Mouse (Mus musculus): ENCODE measurements around the gene Tnrc6c. TPM values are rescaled to one million over a fixed set of nuclear protein-coding genes. Genes with fewer than 3 reads are reported as not detected.

Gene Tnrc6c
- polyA plus RNA-seq, 1 experiment from 2014 or later, result 11.6 TPM

DNA sequence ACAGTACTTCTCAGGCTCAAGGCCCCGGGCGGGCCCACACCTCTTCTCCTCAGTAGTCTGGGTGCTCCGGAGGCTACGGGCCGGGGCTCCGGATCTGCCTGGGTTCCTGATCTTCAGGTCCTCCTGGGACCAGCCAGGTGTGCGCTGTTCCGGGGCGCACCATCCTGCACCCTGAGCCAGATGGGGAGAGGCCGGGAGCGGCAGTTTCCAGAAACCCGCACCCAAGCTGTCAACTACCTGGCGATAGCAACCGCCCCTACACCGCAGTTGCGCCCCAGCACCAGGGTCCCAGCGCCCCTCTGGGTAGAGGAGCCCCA, 126.1 kb downstream of the Tnrc6c start:
- ATAC-seq (ENCODE audit: insufficient read depth) (no peak; the same call in 1 of the 2 replicates), DNase-seq (no peak)
- Histone ChIP-seq H3K4me1 (ENCODE audit: insufficient read depth) (peaks cover 28% of the 10 kb centered on the region), H3K9me3 (ENCODE audit: low read depth, low read length) (no peaks in the 10 kb centered on the region), H3K9ac (peak overlapping the region; percentile 57), H3K4me2 (peak overlapping the region; percentile 98), H3K4me3 (ENCODE audit: low read depth, low read length) (peak overlapping the region; percentile 50), H3K27ac (ENCODE audit: low read depth) (peak overlapping the region; percentile 89), H3K27me3 (ENCODE audit: insufficient read depth, low read length) (no peaks in the 10 kb centered on the region), H3K36me3 (ENCODE audit: insufficient read depth) (0 out of 2 replicates have a peak, but pooled peaks cover 6% of the 10 kb centered on the region)
- no peak for TF ChIP-seq CTCF (IDR thresholded peaks at IDR 0.05; ENCODE audit: low read depth)
- 2% methylated on average over 17 of the region's 17 CpGs for WGBS

DNA sequence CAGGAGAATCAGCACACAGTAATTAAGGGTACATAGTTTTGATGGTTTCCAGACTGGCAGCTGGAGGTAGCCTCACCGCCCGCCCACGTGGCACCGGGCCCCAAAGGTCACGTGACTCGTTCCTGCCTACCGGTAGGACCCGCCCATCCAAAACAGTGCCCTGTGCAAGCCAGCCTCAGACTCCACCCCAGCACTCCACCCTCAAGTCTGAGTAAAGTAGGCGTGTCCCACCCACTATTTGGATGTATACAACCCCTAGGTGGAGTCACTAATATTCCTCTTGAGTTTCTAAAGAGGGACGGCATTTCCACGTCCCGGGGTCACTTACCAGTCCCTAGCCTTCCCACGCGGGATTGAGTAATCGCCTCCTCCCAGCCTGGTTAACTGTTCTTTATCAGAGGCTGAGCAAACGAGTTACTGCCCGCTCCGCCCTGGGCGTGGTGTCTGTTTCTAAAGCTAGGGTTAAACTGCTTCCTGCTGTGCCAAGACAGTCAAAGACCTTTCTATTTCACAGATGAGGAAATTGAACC, 126.6 kb downstream of the Tnrc6c start:
- H3K27me3 ChIP-seq (ENCODE audit: insufficient read depth, low read length), result no peaks in the 10 kb centered on the region
- ATAC-seq (ENCODE audit: insufficient read depth), result peak; percentile 73
- peaks cover 28% of the 10 kb centered on the region for H3K4me1 ChIP-seq (ENCODE audit: insufficient read depth)
- peak; percentile 89 for DNase-seq
- H3K4me2 ChIP-seq, result peak overlapping the region; percentile 98
- no peak; the same call in 1 of the 2 replicates for TF ChIP-seq CTCF (IDR thresholded peaks at IDR 0.05; ENCODE audit: low read depth)
- peak overlapping the region; percentile 50 for H3K4me3 ChIP-seq (ENCODE audit: low read depth, low read length)
- H3K36me3 ChIP-seq (ENCODE audit: insufficient read depth), result 0 out of 2 replicates have a peak, but pooled peaks cover 6% of the 10 kb centered on the region
- H3K9ac ChIP-seq, result peak overlapping the region; percentile 57
- H3K9me3 ChIP-seq (ENCODE audit: low read depth, low read length), result no peaks in the 10 kb centered on the region
- peak overlapping the region; percentile 89 for H3K27ac ChIP-seq (ENCODE audit: low read depth)
- 2% methylated on average over 19 of the region's 19 CpGs for WGBS

DNA sequence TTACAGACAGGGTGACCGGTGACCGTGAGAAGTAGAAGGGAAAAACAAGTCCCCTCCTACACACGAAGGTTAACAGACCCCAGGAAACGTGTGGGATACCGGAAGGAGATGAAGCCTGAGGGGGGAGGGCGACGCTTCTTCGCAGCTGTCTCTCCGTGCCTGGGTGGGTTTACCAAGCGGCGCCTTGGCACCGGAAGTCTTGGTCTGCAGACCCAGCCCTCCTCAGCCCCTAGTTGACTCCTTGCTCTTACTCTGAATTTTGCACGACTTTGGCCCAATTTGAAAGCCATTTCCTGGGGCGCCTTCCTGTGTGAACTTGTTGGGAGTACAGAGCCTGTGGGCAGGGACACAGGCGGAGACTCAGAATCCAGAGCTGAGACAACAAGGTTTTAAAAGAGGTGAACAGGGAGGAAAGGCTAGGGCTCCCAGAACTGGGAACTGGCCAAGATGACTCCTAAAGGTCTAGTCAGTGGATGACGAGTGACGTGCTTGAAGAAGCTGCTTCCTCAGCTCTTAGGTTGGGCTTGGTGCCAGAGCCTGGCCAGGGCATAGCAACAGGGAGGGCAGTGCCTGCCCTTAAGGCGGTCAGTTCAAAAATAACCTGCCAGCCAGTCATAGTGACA, 127.2 kb downstream of the Tnrc6c start:
- ATAC-seq (ENCODE audit: insufficient read depth), result no peak
- H3K4me1 ChIP-seq (ENCODE audit: insufficient read depth), result peaks cover 28% of the 10 kb centered on the region

DNA sequence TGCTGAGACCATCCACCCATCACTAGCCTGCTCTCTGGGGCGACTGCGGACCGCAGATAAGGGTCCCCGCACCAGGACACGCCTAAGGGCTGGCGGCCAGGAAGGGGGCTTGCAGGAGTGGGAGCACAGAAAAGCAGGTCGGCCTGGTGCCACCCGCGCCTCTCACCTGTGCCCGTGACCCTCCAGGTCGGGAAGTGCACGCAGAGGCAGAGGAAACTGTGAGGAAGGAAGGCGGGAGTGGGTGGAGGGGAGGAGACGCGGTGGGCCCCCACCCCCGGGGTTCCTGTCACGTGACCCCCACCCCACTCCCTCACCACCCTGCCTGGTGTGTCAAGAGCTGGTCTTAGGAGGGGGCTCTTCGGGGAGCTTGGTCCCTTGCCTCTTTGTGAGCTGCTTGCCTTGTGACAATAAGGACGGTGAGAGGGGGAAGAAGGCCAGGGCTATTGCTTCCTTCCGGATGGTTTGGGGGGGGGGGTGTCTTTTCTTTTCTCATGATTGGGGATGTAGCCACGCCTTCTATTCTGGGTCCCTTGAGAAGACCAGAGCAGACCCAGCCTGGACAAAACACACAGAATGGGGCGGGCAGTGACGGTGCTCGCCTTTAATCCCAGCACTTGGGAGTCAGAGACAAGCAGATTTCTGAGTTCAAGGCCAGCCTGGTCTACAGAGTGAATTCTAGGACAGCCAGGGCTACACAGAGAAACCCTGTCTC, 128.1 kb downstream of the Tnrc6c start, which contains the start of the genes Tmc8 and Tmc6:
TSS of gene Tmc8 (plus strand) at position 84 of the 712 bp plus-strand sequence.
TSS of gene Tmc6 (minus strand) at position 206 of the 712 bp plus-strand sequence.
- no peak for TF ChIP-seq CTCF (IDR thresholded peaks at IDR 0.05; ENCODE audit: low read depth)
- H3K27ac ChIP-seq (ENCODE audit: low read depth), result peak within 1 kb of the TSS; percentile 89
- peak within 1 kb of the TSS; percentile 98 for H3K4me2 ChIP-seq
- peak within 1 kb of the TSS; percentile 57 for H3K9ac ChIP-seq
- H3K27me3 ChIP-seq (ENCODE audit: insufficient read depth, low read length), result no peaks in the 10 kb centered on the region
- DNase-seq (peak; percentile 39), ATAC-seq (ENCODE audit: insufficient read depth) (no peak)
- WGBS, result 45% methylated on average over 24 of the region's 24 CpGs
- H3K4me1 ChIP-seq (ENCODE audit: insufficient read depth), result peaks cover 28% of the 10 kb centered on the region
- peak within 1 kb of the TSS; percentile 50 for H3K4me3 ChIP-seq (ENCODE audit: low read depth, low read length)
- H3K9me3 ChIP-seq (ENCODE audit: low read depth, low read length), result no peaks in the 10 kb centered on the region
- H3K36me3 ChIP-seq (ENCODE audit: insufficient read depth), result 0 out of 2 replicates have a peak, but pooled peaks cover 6% of the 10 kb centered on the region

More for the DNA sequence above, 127.2 kb downstream of the Tnrc6c start:
- Histone ChIP-seq H3K4me2 (peak overlapping the region; percentile 98), H3K27ac (ENCODE audit: low read depth) (peak overlapping the region; percentile 89), H3K4me3 (ENCODE audit: low read depth, low read length) (peak overlapping the region; percentile 50), H3K9me3 (ENCODE audit: low read depth, low read length) (no peaks in the 10 kb centered on the region), H3K27me3 (ENCODE audit: insufficient read depth, low read length) (no peaks in the 10 kb centered on the region), H3K36me3 (ENCODE audit: insufficient read depth) (0 out of 2 replicates have a peak, but pooled peaks cover 6% of the 10 kb centered on the region), H3K9ac (peak overlapping the region; percentile 57)
- peak; percentile 67 for DNase-seq
- WGBS, result 15% methylated on average over 18 of the region's 18 CpGs
- TF ChIP-seq CTCF (IDR thresholded peaks at IDR 0.05; ENCODE audit: low read depth), result no peak

DNA sequence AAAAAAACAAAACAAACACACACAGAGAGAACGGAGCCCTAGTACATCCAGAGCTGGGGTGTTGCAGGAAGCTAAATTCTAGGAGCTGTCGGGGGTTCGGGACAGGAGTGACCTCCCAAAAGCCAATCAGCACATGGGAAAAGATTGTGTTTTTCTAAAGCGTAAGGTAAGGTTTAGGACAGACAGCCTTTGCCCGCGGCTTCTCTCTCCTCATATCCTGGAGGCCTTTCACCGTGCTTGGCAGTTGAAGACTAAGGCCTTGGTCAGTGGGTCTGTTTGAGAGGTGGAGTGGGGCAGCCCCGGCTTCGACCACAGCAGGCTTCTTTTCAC, 128.6 kb downstream of the Tnrc6c start:
- WGBS, result 45% methylated on average over 9 of the region's 9 CpGs

DNA sequence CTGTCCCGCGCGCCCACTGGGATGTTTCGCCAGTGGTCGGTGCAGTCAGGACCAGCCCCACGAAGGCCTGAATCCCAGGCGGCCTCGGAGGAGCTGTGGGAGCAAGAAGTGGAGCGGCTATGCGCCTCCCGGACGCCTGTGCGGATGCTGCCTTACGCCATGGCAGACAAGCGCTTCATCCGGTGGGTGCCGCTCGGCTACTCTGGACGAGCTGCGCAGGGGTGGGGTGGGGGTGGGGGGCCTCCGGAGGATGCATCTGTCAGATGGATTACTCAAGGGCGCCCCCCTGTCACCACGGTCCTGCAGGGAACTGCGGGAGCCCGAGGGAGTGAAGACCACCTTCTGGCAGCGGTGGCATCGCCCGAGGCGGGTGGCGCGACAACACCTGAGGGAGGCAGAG, 129.0 kb downstream of the Tnrc6c start:
- 0 out of 2 replicates have a peak, but pooled peaks have one; percentile 7 for ATAC-seq (ENCODE audit: insufficient read depth)
- TF ChIP-seq CTCF (IDR thresholded peaks at IDR 0.05; ENCODE audit: low read depth), result peak; percentile 68
- Histone ChIP-seq H3K27me3 (ENCODE audit: insufficient read depth, low read length) (no peaks in the 10 kb centered on the region), H3K4me1 (ENCODE audit: insufficient read depth) (peaks cover 28% of the 10 kb centered on the region), H3K36me3 (ENCODE audit: insufficient read depth) (0 out of 2 replicates have a peak, but pooled peaks cover 2% of the 10 kb centered on the region), H3K9me3 (ENCODE audit: low read depth, low read length) (no peaks in the 10 kb centered on the region), H3K9ac (peak overlapping the region; percentile 54), H3K4me3 (ENCODE audit: low read depth, low read length) (peak overlapping the region; percentile 50), H3K27ac (ENCODE audit: low read depth) (peak overlapping the region; percentile 89), H3K4me2 (peak overlapping the region; percentile 98)
- 5% methylated on average over 31 of the region's 31 CpGs for WGBS
- peak; percentile 80 for DNase-seq

More for the DNA sequence above, 128.6 kb downstream of the Tnrc6c start:
- H3K27ac ChIP-seq (ENCODE audit: low read depth), result peak overlapping the region; percentile 89
- H3K4me3 ChIP-seq (ENCODE audit: low read depth, low read length), result peak overlapping the region; percentile 50
- no peaks in the 10 kb centered on the region for H3K27me3 ChIP-seq (ENCODE audit: insufficient read depth, low read length)
- TF ChIP-seq CTCF (IDR thresholded peaks at IDR 0.05; ENCODE audit: low read depth), result no peak
- H3K9me3 ChIP-seq (ENCODE audit: low read depth, low read length), result no peaks in the 10 kb centered on the region
- no peak for DNase-seq
- H3K4me1 ChIP-seq (ENCODE audit: insufficient read depth), result peaks cover 28% of the 10 kb centered on the region
- H3K36me3 ChIP-seq (ENCODE audit: insufficient read depth), result 0 out of 2 replicates have a peak, but pooled peaks cover 6% of the 10 kb centered on the region
- H3K4me2 ChIP-seq, result peak overlapping the region; percentile 98
- ATAC-seq (ENCODE audit: insufficient read depth), result no peak
- H3K9ac ChIP-seq, result peak overlapping the region; percentile 54
